Mouse (Mus musculus) kidney, adult 8-10 months (tissue): ENCODE results near the gene Nrl.
A peak's percentile ranks its signal among the peaks of the same experiment; 100 is the strongest.

ENCODE experiments used
- DNase-seq, 2 experiments: peaks; one replicate each; pipeline ENCODE4 v3.0.0; 2022

The Nrl gene

GRCm38 (mm10) chr14:55478651-55479599 lies 45.9 kb downstream of the Nrl start, which contains the start of gene Dhrs4:
Dhrs4 (plus strand) TSS chr14:55478758.
- DNase-seq, result peak; percentile 89 to 90

GRCm38 (mm10) chr14:55477829-55478228 lies 47.0 kb downstream of the Nrl start:
- DNase-seq, result no peak

GRCm38 (mm10) chr14:55477421-55477820 lies 47.4 kb downstream of the Nrl start:
- DNase-seq, result no peak

- no peak for DNase-seq
Measured at GRCm38 (mm10) chr14:55475654-55476053, 49.1 kb downstream of the Nrl start.

- peak in 1 of 2 experiments; percentile 17 for DNase-seq
Measured at GRCm38 (mm10) chr14:55470806-55471205, 54.0 kb downstream of the Nrl start.

DNA sequence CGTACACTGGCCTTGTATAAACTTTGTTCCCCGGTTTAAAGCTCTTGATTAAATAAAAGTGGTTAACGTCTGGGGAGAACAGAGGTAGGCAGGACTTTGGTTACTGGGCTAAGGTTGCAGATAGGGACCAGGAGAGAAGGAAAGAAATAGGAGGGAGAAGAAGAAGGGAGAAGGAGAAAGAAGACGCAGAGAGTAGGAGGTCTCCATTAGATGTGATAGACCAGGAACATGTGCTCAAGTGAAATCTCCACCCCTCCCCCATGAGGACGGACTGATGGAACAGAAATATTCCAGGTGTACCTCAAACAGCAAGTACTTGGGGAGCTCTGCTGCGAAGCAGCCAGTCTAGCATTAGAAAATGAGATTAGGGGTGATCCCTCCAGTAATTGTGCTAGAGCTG lies 55.0 kb downstream of the Nrl start:
- DNase-seq, result peak in 1 of 2 experiments; percentile 34

- peak; percentile 76 to 86 for DNase-seq
Measured at GRCm38 (mm10) chr14:55469041-55469440, 55.7 kb downstream of the Nrl start.
